Mouse (Mus musculus): Measurements from ENCODE around the gene Pik3c2b.

GRCm38 (mm10) chr1:133048690-133049089 lies 3.2 kb downstream of the Pik3c2b start:
- TF ChIP-seq EP300 (IDR thresholded peaks at IDR 0.05; ENCODE audit: low read depth): no peak
- TF ChIP-seq CTCF (IDR thresholded peaks at IDR 0.05; ENCODE audit: low read depth): no peak
